Mouse (Mus musculus) MEL (cell line): ENCODE data around the gene Disp1. TPM values are rescaled to one million over a fixed set of nuclear protein-coding genes. Genes with fewer than 3 reads are reported as not detected.
A peak's percentile ranks its signal among the peaks of the same experiment; 100 is the strongest.

Source experiments
- DNase-seq: peaks from one replicate; pipeline ENCODE4 v3.0.0; 2011; ENCODE audit warnings: low read depth, low spot score
- H3K27ac ChIP-seq: 2 replicates; pipeline ENCODE4 v1.5.1; 2012; ENCODE audit warnings: low read depth, mild to moderate bottlenecking, control low read depth, low read length, moderate library complexity; ENCODE audit not compliant: control insufficient read depth
- H3K27me3 ChIP-seq, 2 experiments: fragments of 150-350 bp in 1 of 2; sonication (generic) in 1 of 2; 2 replicates each; pipeline ENCODE4 v1.6.1; 2012; ENCODE audit warnings: low read length in 2 of 2, mild to moderate bottlenecking in 2 of 2, improper control_type of control experiment in 1 of 2, moderate library complexity in 1 of 2; ENCODE audit not compliant: insufficient read depth in 2 of 2, control insufficient read depth in 1 of 2
- H3K36me3 ChIP-seq, 2 experiments: 2 replicates each; pipeline ENCODE4 v1.6.1; 2012 to 2014; ENCODE audit warnings: low read length in 2 of 2, improper control_type of control experiment in 1 of 2, inconsistent platforms in 1 of 2, mild to moderate bottlenecking in 1 of 2; ENCODE audit not compliant: insufficient read depth in 2 of 2, control insufficient read depth in 1 of 2
- H3K4me1 ChIP-seq, 2 experiments: fragments of 150-350 bp in 1 of 2; sonication (generic) in 1 of 2; 2 replicates each; pipeline ENCODE4 v1.6.1; 2012; ENCODE audit warnings: low read length in 2 of 2, improper control_type of control experiment in 1 of 2, mild to moderate bottlenecking in 1 of 2; ENCODE audit not compliant: insufficient read depth in 2 of 2, control insufficient read depth in 1 of 2
- H3K4me3 ChIP-seq, 2 experiments: fragments of 150-350 bp in 1 of 2; sonication (generic) in 1 of 2; 2 replicates each; pipeline ENCODE4 v1.5.1; 2012; ENCODE audit warnings: low read depth in 2 of 2, low read length in 2 of 2, mild to moderate bottlenecking in 2 of 2, moderate library complexity in 2 of 2, control low read depth in 1 of 2, improper control_type of control experiment in 1 of 2; ENCODE audit not compliant: control insufficient read depth in 1 of 2, insufficient read depth in 1 of 2
- H3K79me2 ChIP-seq: 2 replicates; pipeline ENCODE4 v1.6.1; 2012; ENCODE audit warnings: mild to moderate bottlenecking, low read length, moderate library complexity; ENCODE audit not compliant: control insufficient read depth, poor library complexity, insufficient read depth
- H3K9ac ChIP-seq: 2 replicates; pipeline ENCODE4 v1.6.1; 2012; ENCODE audit warnings: low read depth, mild to moderate bottlenecking, control low read depth, low read length, moderate library complexity; ENCODE audit not compliant: control insufficient read depth, poor library complexity, severe bottlenecking
- H3K9me3 ChIP-seq: fragments of 150-350 bp; sonication (generic); replicated peaks from 2 replicates; pipeline ENCODE4 v1.6.1; 2012; ENCODE audit warnings: mild to moderate bottlenecking, low read length, improper control_type of control experiment, moderate library complexity; ENCODE audit not compliant: insufficient read depth
- BHLHE40 ChIP-seq: IDR thresholded peaks from 2 replicates; pipeline ENCODE4 v1.6.1; 2012; ENCODE audit warnings: low read depth, mild to moderate bottlenecking, inconsistent platforms, low read length, improper control_type of control experiment, borderline replicate concordance
- CHD1 ChIP-seq: IDR thresholded peaks from 2 replicates; pipeline ENCODE4 v1.6.1; 2012; ENCODE audit warnings: low read depth, mild to moderate bottlenecking, inconsistent platforms, low read length, improper control_type of control experiment
- CHD2 ChIP-seq: IDR thresholded peaks from 2 replicates; pipeline ENCODE4 v1.6.1; 2011; ENCODE audit warnings: low read length, improper control_type of control experiment
- E2F4 ChIP-seq: IDR thresholded peaks from 2 replicates; pipeline ENCODE4 v1.6.1; 2011; ENCODE audit warnings: low read depth, low read length, improper control_type of control experiment, borderline replicate concordance
- EP300 ChIP-seq, 2 experiments: IDR thresholded peaks; 2 replicates each; pipeline ENCODE4 v1.6.1; 2011; ENCODE audit warnings: improper control_type of control experiment in 2 of 2, low read length in 2 of 2, low read depth in 1 of 2, mild to moderate bottlenecking in 1 of 2
- GATA1 ChIP-seq: IDR thresholded peaks from 2 replicates; pipeline ENCODE4 v1.6.1; 2011; ENCODE audit warnings: low read depth, low read length, improper control_type of control experiment
- HCFC1 ChIP-seq: IDR thresholded peaks from 2 replicates; pipeline ENCODE4 v1.6.1; 2012; ENCODE audit warnings: low read depth, mild to moderate bottlenecking, inconsistent platforms, low read length, improper control_type of control experiment, moderate library complexity
- MAFK ChIP-seq: IDR thresholded peaks from 2 replicates; pipeline ENCODE4 v1.6.1; 2011; ENCODE audit warnings: low read depth, mild to moderate bottlenecking, low read length, improper control_type of control experiment, borderline replicate concordance
- NRF1 ChIP-seq: IDR thresholded peaks from 2 replicates; pipeline ENCODE4 v1.6.1; 2014; ENCODE audit warnings: low read depth, mild to moderate bottlenecking, inconsistent platforms, low read length, improper control_type of control experiment, moderate library complexity; ENCODE audit not compliant: poor library complexity, insufficient read depth, severe bottlenecking
- POLR2AphosphoS2 ChIP-seq: IDR thresholded peaks from 2 replicates; pipeline ENCODE4 v1.6.1; 2011; ENCODE audit warnings: low read length, improper control_type of control experiment
- POLR2AphosphoS5 ChIP-seq: IDR thresholded peaks from 2 replicates; pipeline ENCODE4 v1.6.1; 2012; ENCODE audit warnings: low read depth, borderline replicate concordance, mild to moderate bottlenecking, inconsistent platforms, low read length, moderate library complexity, mixed read lengths
- RCOR1 ChIP-seq: IDR thresholded peaks from 2 replicates; pipeline ENCODE4 v1.6.1; 2012; ENCODE audit warnings: low read depth, mild to moderate bottlenecking, inconsistent platforms, low read length, improper control_type of control experiment
- SIN3A ChIP-seq: IDR thresholded peaks from 2 replicates; pipeline ENCODE4 v1.6.1; 2012; ENCODE audit warnings: low read length, improper control_type of control experiment, inconsistent platforms
- TBP ChIP-seq: IDR thresholded peaks from 2 replicates; pipeline ENCODE4 v1.8.0; 2011; ENCODE audit warnings: low read depth, low read length, improper control_type of control experiment
- UBTF ChIP-seq: IDR thresholded peaks from 2 replicates; pipeline ENCODE4 v1.6.1; 2012; ENCODE audit warnings: low read depth, mild to moderate bottlenecking, inconsistent platforms, low read length, improper control_type of control experiment, moderate library complexity, borderline replicate concordance; ENCODE audit not compliant: insufficient read depth
- ZKSCAN1 ChIP-seq: IDR thresholded peaks from 2 replicates; pipeline ENCODE4 v1.6.1; 2012; ENCODE audit warnings: low read depth, mild to moderate bottlenecking, inconsistent platforms, low read length, improper control_type of control experiment, moderate library complexity
- polyA plus RNA-seq, 2 experiments: library from polyadenylated mRNA; stranded (reverse) in 1 of 2; unstranded in 1 of 2; fragments of >175 nt in 1 of 2; fragments of >200 nt in 1 of 2; gene quantifications; 2 replicates each; pipeline versions ENCODE4 v1.2.1 to v1.2.4; 2012; ENCODE audit warnings: low replicate concordance in 2 of 2, low read depth in 1 of 2; ENCODE audit not compliant: insufficient read length in 2 of 2, insufficient read depth in 1 of 2, missing spikeins in 1 of 2
- total RNA-seq: library from RNA; depleted of rRNA; stranded (reverse); fragments of 300-350 nt; gene quantifications from 2 replicates; pipeline ENCODE4 v1.2.3, GENCODE M21; 2012

Disp1 gene
- total and polyA plus RNA-seq, 3 experiments = 6.3 to 9.9 TPM; not detected in 1

GRCm38 (mm10) chr1:183181030-183181395, 40.3 kb downstream of the Disp1 start:
- TF ChIP-seq MAFK = no peak
- TF ChIP-seq POLR2AphosphoS2 = no peak
- TF ChIP-seq CHD1 = no peak
- no peak for TF ChIP-seq HCFC1
- no peak for TF ChIP-seq SIN3A
- TF ChIP-seq RCOR1 = no peak
- no peak for TF ChIP-seq TBP
- TF ChIP-seq NRF1 = no peak
- no peak for TF ChIP-seq POLR2AphosphoS5
- no peak for TF ChIP-seq UBTF
- TF ChIP-seq EP300 (IDR thresholded peaks at IDR 0.05; ENCODE audit: low read depth in 1 of 2, low read length in 2 of 2) = no peak
- no peak for TF ChIP-seq CHD2
- Histone ChIP-seq H3K79me2 (no peaks in the 10 kb centered on the region), H3K27me3 (no peaks in the 10 kb centered on the region), H3K4me3 (no peak overlapping the region), H3K9me3 (no peaks in the 10 kb centered on the region), H3K4me1 (peaks cover 6 to 7% of the 10 kb centered on the region in 2 experiments; a peak in 3 of 4 replicates), H3K9ac (no peak overlapping the region), H3K36me3 (peaks cover 0 to 7% of the 10 kb centered on the region in 2 experiments; a peak in 2 of 4 replicates), H3K27ac (no peak overlapping the region)
- no peak for DNase-seq

GRCm38 (mm10) chr1:183180301-183181029, 40.9 kb downstream of the Disp1 start:
- TF ChIP-seq GATA1 (no peak), E2F4 (no peak), BHLHE40 (no peak), EP300 (IDR thresholded peaks at IDR 0.05; ENCODE audit: low read depth in 1 of 2, low read length in 2 of 2) (no peak), ZKSCAN1 (peak; percentile 85)
- DNase-seq = no peak
- Histone ChIP-seq H3K27ac (no peak overlapping the region), H3K79me2 (no peaks in the 10 kb centered on the region), H3K4me1 (peaks cover 2% of the 10 kb centered on the region in 2 experiments; a peak in 3 of 4 replicates), H3K9me3 (no peaks in the 10 kb centered on the region), H3K27me3 (no peaks in the 10 kb centered on the region), H3K9ac (no peak overlapping the region), H3K4me3 (no peak overlapping the region), H3K36me3 (peaks cover 0 to 5% of the 10 kb centered on the region in 2 experiments; a peak in 2 of 4 replicates)
